In the genomic region with DNA sequence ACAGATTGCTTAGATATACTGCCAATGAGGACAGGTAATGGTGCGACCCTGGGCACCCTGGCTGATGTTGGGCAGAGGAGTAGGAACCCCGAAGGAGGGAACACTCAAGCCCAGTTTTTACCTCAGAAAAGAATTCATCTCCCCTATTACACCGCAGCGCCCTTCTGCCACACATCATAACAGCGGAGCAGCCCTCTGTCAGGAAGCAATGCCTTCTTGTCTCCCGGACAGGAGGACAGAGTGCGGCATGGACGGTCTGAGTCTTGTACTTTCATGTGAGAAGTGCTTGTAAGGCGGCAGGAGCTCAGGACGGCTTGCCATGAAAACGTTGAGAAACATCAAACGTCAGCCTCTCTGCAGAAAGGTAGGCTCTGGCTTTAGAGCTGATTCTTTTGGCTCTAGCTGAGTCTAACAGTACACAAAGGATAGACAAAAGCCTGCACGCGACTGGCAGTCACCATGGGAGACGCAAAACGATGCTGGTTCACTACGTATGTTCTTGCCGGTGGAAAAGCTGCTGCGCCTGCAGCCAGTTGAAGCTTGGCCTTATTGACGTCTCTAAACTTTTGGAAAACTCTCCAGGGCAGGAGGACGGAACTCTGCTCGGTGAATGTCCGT, we compare ENCODE assay signal across 12 mouse cellular contexts. TPM values are rescaled to one million over a fixed set of nuclear protein-coding genes. Genes with fewer than 3 reads are reported as not detected.
DNase-seq lines count a peak whose midpoint lies in the region; ATAC-seq and TF ChIP-seq lines count a peak whose summit lies in the region.
"Had no signal": no experiment of that assay in that cellular context is flagged by ENCODE, and none has a peak within 500 bp of the region (broad histone marks: within the 10 kb centered on the region; RNA-seq: fewer than 3 reads in every experiment).

No protein-coding gene starts in this region.

- peak overlapping the region; percentile 46 for H3K4me2 ChIP-seq in hindbrain, embryonic 14.5 days (replicated peaks)
- peak overlapping the region; percentile 45 for H3K4me2 ChIP-seq in midbrain, postnatal 0 days (ENCODE audit: low read depth, low read length, poor library complexity, severe bottlenecking)
- H3K4me2 ChIP-seq: heart, embryonic 12.5 days; liver, embryonic 15.5 days; stomach, embryonic 15.5 days had no signal

- no peak for TF ChIP-seq CTCF in left cerebral cortex, adult 2 months (IDR thresholded peaks at IDR 0.05)
- TF ChIP-seq CTCF in midbrain, postnatal 0 days (IDR thresholded peaks at IDR 0.05), result no peak

- 27% methylated on average over 23 of the region's 23 CpGs for WGBS in hindbrain, embryonic 14.5 days
- WGBS in midbrain, postnatal 0 days, result 18% methylated on average over 23 of the region's 23 CpGs

- 0 out of 2 replicates have a peak, but pooled peaks have one; percentile 53 for ATAC-seq in hindbrain, embryonic 14.5 days (ENCODE audit: low FRiP score)
- peak; percentile 54; the same call in 1 of the 2 replicates for ATAC-seq in midbrain, postnatal 0 days (ENCODE audit: low FRiP score)

- H3K4me3 ChIP-seq in left cerebral cortex, adult 2 months, result peak overlapping the region; percentile 0; the same call in 1 of the 2 replicates
- peak overlapping the region; percentile 16; the same call in 1 of the 2 replicates for H3K4me3 ChIP-seq in hindbrain, embryonic 14.5 days (replicated peaks; ENCODE audit: low read length)
- peak overlapping the region; percentile 25 for H3K4me3 ChIP-seq in midbrain, postnatal 0 days (ENCODE audit: low read depth, low read length)
- H3K4me3 ChIP-seq: heart, embryonic 12.5 days; liver, embryonic 15.5 days; stomach, embryonic 15.5 days had no signal

- intact Hi-C loops in left cerebral cortex, adult 2 months (cut with DNase I), result no loop called here

- peak overlapping the region; percentile 49 for H3K9ac ChIP-seq in hindbrain, embryonic 14.5 days
- 0 out of 2 replicates have a peak overlapping the region, but pooled peaks have one; percentile 24 for H3K9ac ChIP-seq in midbrain, postnatal 0 days (replicated peaks; ENCODE audit: low read length, poor library complexity, severe bottlenecking)
- H3K9ac ChIP-seq: heart, embryonic 12.5 days; liver, embryonic 15.5 days; stomach, embryonic 15.5 days had no signal

- H3K36me3 ChIP-seq in hindbrain, embryonic 14.5 days (replicated peaks; ENCODE audit: control insufficient read depth, insufficient read depth), result no peaks in the 10 kb centered on the region
- no peaks in the 10 kb centered on the region for H3K36me3 ChIP-seq in midbrain, postnatal 0 days (ENCODE audit: insufficient read depth, low read length)
- H3K36me3 ChIP-seq: heart, embryonic 12.5 days; liver, embryonic 15.5 days; stomach, embryonic 15.5 days had no signal

- H3K4me1 ChIP-seq in hindbrain, embryonic 14.5 days (replicated peaks; ENCODE audit: control insufficient read depth, insufficient read depth, low read length), result no peaks in the 10 kb centered on the region; the same call in 1 of the 2 replicates
- H3K4me1 ChIP-seq in midbrain, postnatal 0 days (ENCODE audit: insufficient read depth, low read length), result 0 out of 2 replicates have a peak, but pooled peaks cover 7% of the 10 kb centered on the region
- H3K4me1 ChIP-seq: heart, embryonic 12.5 days; liver, embryonic 15.5 days; stomach, embryonic 15.5 days had no signal

- no peak overlapping the region for H3K27ac ChIP-seq in left cerebral cortex, adult 2 months
- no peak overlapping the region for H3K27ac ChIP-seq in hindbrain, embryonic 14.5 days
- no peak overlapping the region; the same call in 1 of the 2 replicates for H3K27ac ChIP-seq in midbrain, postnatal 0 days (ENCODE audit: low read depth, low read length)
- H3K27ac ChIP-seq: liver, embryonic 15.5 days; stomach, embryonic 15.5 days had no signal

- no peaks in the 10 kb centered on the region for H3K9me3 ChIP-seq in hindbrain, embryonic 14.5 days (ENCODE audit: control insufficient read depth, low read length)
- H3K9me3 ChIP-seq in midbrain, postnatal 0 days (ENCODE audit: low read length), result no peaks in the 10 kb centered on the region
- H3K9me3 ChIP-seq: liver, embryonic 15.5 days; stomach, embryonic 15.5 days had no signal

- DNase-seq in left cerebral cortex, adult 2 months (ENCODE audit: extremely low spot score in 1 of 2, low spot score in 2 of 2), result no peak
- DNase-seq in left cerebral cortex, adult 11 months (ENCODE audit: low spot score), result no peak
- DNase-seq in embryo, embryonic 10.5 days (ENCODE audit: low spot score), result peak; percentile 46
- DNase-seq in hindbrain, embryonic 14.5 days (ENCODE audit: low spot score), result peak; percentile 50
- peak; percentile 33 for DNase-seq in midbrain, postnatal 0 days (ENCODE audit: low spot score)
- DNase-seq in liver, result no peak
- DNase-seq in ovary, adult 18-20 months (ENCODE audit: low spot score), result no peak
- no peak for DNase-seq in spleen, postnatal 14 days (ENCODE audit: low spot score in 2 of 2)
- DNase-seq: kidney, adult 18-20 months had no signal

- no peaks in the 10 kb centered on the region for H3K27me3 ChIP-seq in hindbrain, embryonic 14.5 days (ENCODE audit: control insufficient read depth, insufficient read depth, low read length)
- H3K27me3 ChIP-seq in midbrain, postnatal 0 days (ENCODE audit: insufficient read depth, low read length), result no peaks in the 10 kb centered on the region
- H3K27me3 ChIP-seq: heart, embryonic 12.5 days; liver, embryonic 15.5 days; stomach, embryonic 15.5 days had no signal

RNA-seq across cellular contexts. Expression of a gene that starts 44.8 kb away (rescaled TPM):
- 10 to 100 TPM; 36.3 to 42.4 TPM for total RNA-seq in left cerebral cortex, adult 2 months (2021)
- polyA plus RNA-seq in hindbrain, embryonic 14.5 days (2014; fragmentation: Nextera tagmentation; extraction: Ambion mirVana), result 20.3 and 23.8 TPM in 2 replicates
- total RNA-seq in midbrain, postnatal 0 days (2014; rRNA removed), result 42.2 and 50.9 TPM in 2 replicates
- polyA plus RNA-seq in midbrain, postnatal 0 days (2015; fragmentation: Nextera tagmentation; extraction: Ambion mirVana), result 8.8 and 9.0 TPM in 2 replicates

Comparison
In these comparisons a context has a peak if more than half of its experiments do, and no peak if none do; other contexts are left out.
1. DNase-seq: peak in embryo, embryonic 10.5 days (single experiment), hindbrain, embryonic 14.5 days (single experiment) and midbrain, postnatal 0 days (single experiment); none in left cerebral cortex, adult 2 months (0 of 2), left cerebral cortex, adult 11 months (single experiment), liver (single experiment), ovary, adult 18-20 months (single experiment) and spleen, postnatal 14 days (0 of 2).
2. Peak in every context shown above with its lines, with median percentiles within 50 percentile points of each other: H3K4me3 ChIP-seq.